Mouse (Mus musculus): ENCODE measurements around the gene Ccer2. TPM values are rescaled to one million over a fixed set of nuclear protein-coding genes. Genes with fewer than 3 reads are reported as not detected.
A peak's percentile ranks its signal among the peaks of the same experiment; 100 is the strongest.

Ccer2 gene
- polyA plus RNA-seq, 1 experiment from 2014 or later, result 12.7 TPM

DNA sequence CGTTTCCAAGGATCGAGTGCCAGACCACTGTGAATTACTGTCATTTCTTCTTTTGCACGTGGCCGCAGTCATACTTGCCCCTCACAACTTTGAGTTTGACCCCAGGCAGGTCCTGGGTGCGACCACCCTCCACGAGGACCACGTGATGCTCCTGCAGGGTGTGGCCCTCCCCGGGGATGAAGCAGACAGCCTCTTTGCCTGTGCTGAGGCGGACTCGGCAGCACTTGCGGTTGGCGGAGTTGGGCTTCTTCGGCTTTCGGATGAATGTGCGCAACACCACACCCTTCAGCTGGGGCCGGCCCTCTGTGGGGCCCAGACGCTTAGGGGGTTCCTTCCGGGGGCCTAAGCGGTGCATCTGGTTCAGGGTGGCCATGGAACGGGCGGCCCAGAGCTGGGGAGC lies 16.1 kb upstream of the Ccer2 start:
- Histone ChIP-seq H3K27me3 (replicated peaks; ENCODE audit: control insufficient read depth, insufficient read depth, low read length) (no peaks in the 10 kb centered on the region), H3K9ac (ENCODE audit: low read depth, low read length) (no peak overlapping the region), H3K36me3 (ENCODE audit: control insufficient read depth, insufficient read depth, low read length) (peaks cover 31% of the 10 kb centered on the region), H3K4me2 (ENCODE audit: low read depth, low read length) (no peak overlapping the region), H3K27ac (replicated peaks; ENCODE audit: low read depth, low read length) (no peak overlapping the region), H3K4me3 (ENCODE audit: low read depth, low read length) (no peak overlapping the region), H3K9me3 (ENCODE audit: control insufficient read depth, low read length) (no peaks in the 10 kb centered on the region), H3K4me1 (ENCODE audit: control insufficient read depth, insufficient read depth, low read length) (0 out of 2 replicates have a peak, but pooled peaks cover 4% of the 10 kb centered on the region)
- ATAC-seq (ENCODE audit: low read depth) (no peak), DNase-seq (ENCODE audit: low spot score) (no peak)
- 95% methylated on average over 21 of the region's 21 CpGs for WGBS

DNA sequence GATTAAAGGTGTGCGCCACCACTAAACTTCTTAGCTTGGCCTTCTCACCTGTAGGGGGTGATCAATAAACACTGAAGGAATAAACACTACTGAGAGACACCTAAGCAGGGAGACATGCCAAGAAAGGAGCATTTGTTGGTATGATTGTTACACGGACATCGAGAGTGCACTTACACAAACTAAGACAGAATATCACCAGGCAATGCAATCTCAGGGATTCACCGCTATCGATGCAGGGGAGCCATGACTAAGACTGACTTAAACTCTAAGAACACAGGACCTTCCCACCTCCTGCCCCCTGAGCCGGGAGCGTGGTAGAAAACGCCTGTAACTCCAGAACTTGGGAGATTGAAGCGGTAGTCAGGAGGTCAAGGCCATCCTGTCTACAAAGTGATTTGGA lies 15.0 kb upstream of the Ccer2 start:
- H3K27me3 ChIP-seq (replicated peaks; ENCODE audit: control insufficient read depth, insufficient read depth, low read length), result no peaks in the 10 kb centered on the region
- WGBS, result 33% methylated on average over 9 of the region's 9 CpGs
- DNase-seq (ENCODE audit: low spot score), result no peak
- peaks cover 38% of the 10 kb centered on the region for H3K36me3 ChIP-seq (ENCODE audit: control insufficient read depth, insufficient read depth, low read length)
- no peaks in the 10 kb centered on the region for H3K9me3 ChIP-seq (ENCODE audit: control insufficient read depth, low read length)
- peak overlapping the region; percentile 59 for H3K4me3 ChIP-seq (ENCODE audit: low read depth, low read length)
- ATAC-seq (ENCODE audit: low read depth), result no peak
- peak overlapping the region; percentile 73 for H3K27ac ChIP-seq (replicated peaks; ENCODE audit: low read depth, low read length)
- peak overlapping the region; percentile 81 for H3K9ac ChIP-seq (ENCODE audit: low read depth, low read length)
- H3K4me2 ChIP-seq (ENCODE audit: low read depth, low read length), result peak overlapping the region; percentile 90
- H3K4me1 ChIP-seq (ENCODE audit: control insufficient read depth, insufficient read depth, low read length), result 0 out of 2 replicates have a peak, but pooled peaks cover 4% of the 10 kb centered on the region

DNA sequence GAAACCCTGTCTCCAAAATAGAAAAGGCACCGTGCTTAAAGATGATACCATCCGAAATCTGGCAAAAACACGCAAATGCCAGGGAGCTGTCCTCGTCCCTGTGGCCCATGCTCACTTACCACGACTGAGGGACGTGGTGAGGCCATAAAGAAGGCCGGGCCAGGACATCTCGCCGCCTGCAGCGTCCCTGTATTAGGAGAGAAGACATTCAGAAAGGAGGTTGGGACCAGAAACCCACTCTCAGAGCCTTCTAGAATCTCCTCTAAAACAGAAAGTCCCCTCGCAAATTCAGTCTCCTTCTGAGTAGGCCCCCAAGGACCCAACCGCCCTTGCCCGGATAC lies 14.6 kb upstream of the Ccer2 start:
- no peaks in the 10 kb centered on the region for H3K9me3 ChIP-seq (ENCODE audit: control insufficient read depth, low read length)
- H3K27me3 ChIP-seq (replicated peaks; ENCODE audit: control insufficient read depth, insufficient read depth, low read length), result no peaks in the 10 kb centered on the region
- H3K4me3 ChIP-seq (ENCODE audit: low read depth, low read length), result peak overlapping the region; percentile 59
- 1% methylated on average over 13 of the region's 13 CpGs for WGBS
- H3K4me2 ChIP-seq (ENCODE audit: low read depth, low read length), result peak overlapping the region; percentile 90
- peak overlapping the region; percentile 81 for H3K9ac ChIP-seq (ENCODE audit: low read depth, low read length)
- ATAC-seq (ENCODE audit: low read depth) (peak; percentile 7; the same call in 1 of the 2 replicates), DNase-seq (ENCODE audit: low spot score) (no peak)
- peak overlapping the region; percentile 73 for H3K27ac ChIP-seq (replicated peaks; ENCODE audit: low read depth, low read length)
- 0 out of 2 replicates have a peak, but pooled peaks cover 4% of the 10 kb centered on the region for H3K4me1 ChIP-seq (ENCODE audit: control insufficient read depth, insufficient read depth, low read length)
- H3K36me3 ChIP-seq (ENCODE audit: control insufficient read depth, insufficient read depth, low read length), result peaks cover 37% of the 10 kb centered on the region

DNA sequence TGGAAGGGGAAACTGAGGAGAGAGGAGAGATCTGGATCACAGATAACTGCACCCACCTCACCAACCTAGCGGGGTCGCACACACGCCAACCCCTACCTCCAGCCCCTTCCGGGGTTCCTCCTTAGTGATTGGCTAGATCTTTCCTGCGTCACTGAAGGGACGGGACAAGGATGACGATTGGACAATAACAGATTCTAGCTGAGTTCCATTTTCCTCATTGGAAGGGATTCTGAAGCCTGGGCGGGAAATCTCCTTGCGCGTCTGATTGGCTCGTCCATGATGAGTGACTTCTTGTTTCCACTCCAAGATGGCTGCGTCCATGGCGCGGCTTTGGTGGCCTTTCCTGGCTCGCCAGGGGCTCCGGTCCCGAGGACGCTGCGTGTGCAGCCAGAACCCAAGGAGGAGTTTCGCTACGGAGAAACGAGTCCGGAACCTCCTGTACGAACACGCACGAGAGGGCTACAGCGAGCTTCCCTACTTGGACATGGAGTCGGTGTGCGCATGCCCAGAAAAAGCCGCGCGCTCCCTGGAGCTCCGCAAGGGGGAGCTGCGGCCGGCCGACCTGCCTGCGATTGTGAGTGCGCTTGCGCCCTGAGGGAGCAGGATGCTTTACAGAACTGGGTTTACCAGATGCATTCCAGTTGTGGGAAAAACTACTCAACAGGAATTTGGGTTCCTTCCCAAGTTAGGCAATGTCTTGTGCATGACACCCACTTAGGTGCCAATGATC lies 14.1 kb upstream of the Ccer2 start, which contains the start of the genes Mrps12 and Sars2:
Mrps12 (minus strand) TSS at position 112 of the 730 bp plus-strand sequence.
Sars2 (plus strand) TSS at position 284 of the 730 bp plus-strand sequence.
- 0% methylated on average over 39 of the region's 39 CpGs for WGBS
- H3K27ac ChIP-seq (replicated peaks; ENCODE audit: low read depth, low read length), result peak within 1 kb of the TSS; percentile 78
- no peaks in the 10 kb centered on the region for H3K27me3 ChIP-seq (replicated peaks; ENCODE audit: control insufficient read depth, insufficient read depth, low read length)
- peak within 1 kb of the TSS; percentile 59 for H3K4me3 ChIP-seq (ENCODE audit: low read depth, low read length)
- peak within 1 kb of the TSS; percentile 81 for H3K9ac ChIP-seq (ENCODE audit: low read depth, low read length)
- peak; percentile 99 for DNase-seq (ENCODE audit: low spot score)
- ATAC-seq (ENCODE audit: low read depth), result peak; percentile 99
- H3K4me1 ChIP-seq (ENCODE audit: control insufficient read depth, insufficient read depth, low read length), result 0 out of 2 replicates have a peak, but pooled peaks cover 4% of the 10 kb centered on the region
- H3K9me3 ChIP-seq (ENCODE audit: control insufficient read depth, low read length), result no peaks in the 10 kb centered on the region
- H3K36me3 ChIP-seq (ENCODE audit: control insufficient read depth, insufficient read depth, low read length), result peaks cover 33% of the 10 kb centered on the region
- H3K4me2 ChIP-seq (ENCODE audit: low read depth, low read length), result peak within 1 kb of the TSS; percentile 90

DNA sequence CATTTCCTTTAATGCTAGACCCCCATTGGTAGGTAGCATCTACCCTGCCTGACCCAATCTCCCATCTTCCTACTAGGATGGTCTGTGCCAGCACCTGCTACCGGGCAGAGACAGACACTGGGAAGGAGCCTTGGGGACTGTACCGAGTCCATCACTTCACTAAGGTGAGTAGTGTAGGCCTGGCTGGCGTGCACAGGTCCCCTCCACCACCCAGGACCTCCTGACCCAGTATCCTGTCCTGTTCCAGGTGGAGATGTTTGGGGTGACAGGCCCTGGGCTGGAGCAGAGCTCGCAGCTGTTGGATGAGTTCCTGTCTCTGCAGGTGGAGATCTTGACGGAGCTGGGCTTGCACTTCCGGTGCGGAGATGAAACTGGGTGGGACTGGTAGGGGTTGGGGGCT lies 6.0 kb upstream of the Ccer2 start:
- Histone ChIP-seq H3K27ac (replicated peaks; ENCODE audit: low read depth, low read length) (no peak overlapping the region), H3K4me1 (ENCODE audit: control insufficient read depth, insufficient read depth, low read length) (no peaks in the 10 kb centered on the region), H3K4me3 (ENCODE audit: low read depth, low read length) (no peak overlapping the region), H3K27me3 (replicated peaks; ENCODE audit: control insufficient read depth, insufficient read depth, low read length) (no peaks in the 10 kb centered on the region), H3K36me3 (ENCODE audit: control insufficient read depth, insufficient read depth, low read length) (peaks cover 41% of the 10 kb centered on the region; the same call in 1 of the 2 replicates), H3K9ac (ENCODE audit: low read depth, low read length) (no peak overlapping the region), H3K4me2 (ENCODE audit: low read depth, low read length) (no peak overlapping the region), H3K9me3 (ENCODE audit: control insufficient read depth, low read length) (no peaks in the 10 kb centered on the region)
- 93% methylated on average over 7 of the region's 7 CpGs for WGBS
- DNase-seq (ENCODE audit: low spot score), result no peak
- no peak for ATAC-seq (ENCODE audit: low read depth)

DNA sequence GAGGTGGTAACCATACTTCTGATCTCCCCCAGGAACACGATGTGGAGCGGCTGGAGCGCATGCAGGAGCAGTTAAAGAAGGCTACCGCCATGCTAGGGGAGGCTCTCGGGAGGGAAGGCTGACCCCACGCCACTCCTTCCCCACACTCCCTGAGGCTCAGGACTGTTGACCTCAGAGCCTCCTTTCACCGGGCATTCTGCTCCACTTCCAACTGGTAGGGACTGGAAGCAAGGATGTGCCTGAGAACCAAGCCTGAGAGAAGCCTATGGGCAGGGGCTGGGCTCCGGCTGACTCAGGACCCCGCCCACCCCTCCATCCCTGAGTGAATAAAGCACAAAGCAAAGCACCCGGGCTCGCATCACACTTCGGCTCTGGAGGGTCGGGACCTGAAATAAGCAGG lies 2.6 kb downstream of the Ccer2 start:
- H3K9me3 ChIP-seq (ENCODE audit: control insufficient read depth, low read length), result no peaks in the 10 kb centered on the region

DNA sequence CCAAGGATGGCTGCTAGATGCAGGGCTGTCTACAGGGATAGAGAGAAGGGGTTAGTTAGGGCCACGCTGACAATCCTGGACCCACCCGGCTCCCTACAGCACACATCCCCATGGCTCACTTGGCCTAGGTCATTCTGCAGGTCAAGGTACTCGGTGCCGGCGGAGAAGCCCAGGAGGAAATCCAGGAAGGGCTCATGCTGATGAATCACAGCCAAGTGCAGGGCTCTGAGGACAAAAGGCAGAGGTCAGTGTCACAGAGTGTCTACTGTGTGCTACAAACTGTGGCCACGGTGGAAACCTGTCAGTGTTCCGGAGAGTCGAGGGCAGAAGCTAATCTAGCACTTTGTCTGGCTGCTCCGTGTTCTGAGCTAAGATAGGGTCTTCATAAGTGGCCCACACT lies 5.9 kb downstream of the Ccer2 start:
- H3K36me3 ChIP-seq (ENCODE audit: control insufficient read depth, insufficient read depth, low read length), result peaks cover 53% of the 10 kb centered on the region

More for the DNA sequence above, 2.6 kb downstream of the Ccer2 start:
- DNase-seq (ENCODE audit: low spot score), result no peak
- H3K27ac ChIP-seq (replicated peaks; ENCODE audit: low read depth, low read length), result no peak overlapping the region
- WGBS, result 76% methylated on average over 13 of the region's 13 CpGs
- peaks cover 6% of the 10 kb centered on the region; the same call in 1 of the 2 replicates for H3K4me1 ChIP-seq (ENCODE audit: control insufficient read depth, insufficient read depth, low read length)
- H3K4me3 ChIP-seq (ENCODE audit: low read depth, low read length), result no peak overlapping the region
- 0 out of 2 replicates have a peak overlapping the region, but pooled peaks have one; percentile 1 for H3K9ac ChIP-seq (ENCODE audit: low read depth, low read length)
- peaks cover 57% of the 10 kb centered on the region for H3K36me3 ChIP-seq (ENCODE audit: control insufficient read depth, insufficient read depth, low read length)
- H3K4me2 ChIP-seq (ENCODE audit: low read depth, low read length), result no peak overlapping the region
- no peak for ATAC-seq (ENCODE audit: low read depth)
- H3K27me3 ChIP-seq (replicated peaks; ENCODE audit: control insufficient read depth, insufficient read depth, low read length), result peaks cover 6% of the 10 kb centered on the region

DNA sequence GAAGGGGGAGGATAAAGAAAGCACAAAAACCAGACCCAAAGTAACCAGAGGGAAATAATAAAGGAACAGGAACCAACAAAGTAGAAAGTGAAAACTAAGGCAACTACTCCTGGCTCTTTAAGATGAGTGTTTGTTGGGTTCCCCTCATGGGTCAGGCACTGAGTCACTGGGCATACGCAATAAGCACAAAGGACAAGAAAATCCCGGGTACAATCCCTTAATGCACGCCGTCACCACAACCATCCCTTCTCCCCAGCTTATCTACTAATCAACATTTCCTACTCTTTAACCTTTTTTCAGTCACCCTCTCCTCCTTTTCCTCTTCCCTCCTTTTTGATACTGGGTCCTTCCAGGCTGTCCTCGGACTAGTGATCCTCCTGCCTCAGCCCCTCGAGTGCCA lies 9.2 kb downstream of the Ccer2 start:
- Histone ChIP-seq H3K4me3 (ENCODE audit: low read depth, low read length) (peak overlapping the region; percentile 65; the same call in 1 of the 2 replicates), H3K27ac (replicated peaks; ENCODE audit: low read depth, low read length) (no peak overlapping the region), H3K27me3 (replicated peaks; ENCODE audit: control insufficient read depth, insufficient read depth, low read length) (no peaks in the 10 kb centered on the region), H3K36me3 (ENCODE audit: control insufficient read depth, insufficient read depth, low read length) (peaks cover 28% of the 10 kb centered on the region), H3K9ac (ENCODE audit: low read depth, low read length) (no peak overlapping the region; the same call in 1 of the 2 replicates), H3K4me1 (ENCODE audit: control insufficient read depth, insufficient read depth, low read length) (peaks cover 12% of the 10 kb centered on the region), H3K9me3 (ENCODE audit: control insufficient read depth, low read length) (no peaks in the 10 kb centered on the region), H3K4me2 (ENCODE audit: low read depth, low read length) (peak overlapping the region; percentile 65)
- WGBS, result 86% methylated on average over 6 of the region's 6 CpGs
- no peak for ATAC-seq (ENCODE audit: low read depth)
- DNase-seq (ENCODE audit: low spot score), result no peak

More for the DNA sequence above, 5.9 kb downstream of the Ccer2 start:
- Histone ChIP-seq H3K4me2 (ENCODE audit: low read depth, low read length) (no peak overlapping the region), H3K27me3 (replicated peaks; ENCODE audit: control insufficient read depth, insufficient read depth, low read length) (no peaks in the 10 kb centered on the region), H3K27ac (replicated peaks; ENCODE audit: low read depth, low read length) (no peak overlapping the region), H3K4me3 (ENCODE audit: low read depth, low read length) (no peak overlapping the region), H3K9ac (ENCODE audit: low read depth, low read length) (no peak overlapping the region), H3K4me1 (ENCODE audit: control insufficient read depth, insufficient read depth, low read length) (0 out of 2 replicates have a peak, but pooled peaks cover 5% of the 10 kb centered on the region), H3K9me3 (ENCODE audit: control insufficient read depth, low read length) (no peaks in the 10 kb centered on the region)
- 92% methylated on average over 9 of the region's 9 CpGs for WGBS
- DNase-seq (ENCODE audit: low spot score) (no peak), ATAC-seq (ENCODE audit: low read depth) (no peak)

Measured in embryonic facial prominence, embryonic 14.5 days (tissue).